Mouse (Mus musculus) G1E (cell line): ENCODE results near the gene Lyrm9.

ENCODE experiments used
- CTCF ChIP-seq: IDR thresholded peaks from 2 replicates; pipeline ENCODE4 v1.5.1; 2012; ENCODE audit warnings: low read depth, low read length, inconsistent platforms, mixed read lengths
- TAL1 ChIP-seq: conservative IDR thresholded peaks from 2 replicates; pipeline ENCODE4 v1.6.1; 2012; ENCODE audit warnings: low read depth, low read length, inconsistent platforms, mixed read lengths

DNA sequence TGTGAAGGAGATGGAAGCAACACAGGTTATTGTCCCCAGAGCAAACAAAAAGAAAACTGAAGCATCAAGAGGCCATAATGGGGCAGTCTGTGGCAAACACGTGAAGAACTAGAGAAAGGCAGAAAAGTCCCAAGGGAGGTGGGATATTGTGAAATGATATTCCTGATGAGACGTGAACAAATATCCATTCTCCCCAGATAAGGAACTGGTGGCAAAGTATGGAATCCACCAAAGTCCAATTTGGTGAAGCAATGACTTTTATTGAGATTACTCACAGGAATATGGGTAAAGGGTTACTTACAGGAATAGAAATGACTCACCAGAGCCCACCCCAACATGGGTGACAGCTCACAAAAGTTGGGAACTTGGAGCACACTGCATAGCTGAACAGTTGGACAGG lies 38.9 kb downstream of the Lyrm9 start:
- no peak for TF ChIP-seq CTCF
- no peak for TF ChIP-seq TAL1
